Mouse (Mus musculus) MEL (cell line): ENCODE data around the gene Gm28305. TPM values are rescaled to one million over a fixed set of nuclear protein-coding genes. Genes with fewer than 3 reads are reported as not detected.
A peak's percentile ranks its signal among the peaks of the same experiment; 100 is the strongest.

Experiments used
- DNase-seq: peaks from one replicate; pipeline ENCODE4 v3.0.0; 2011; ENCODE audit warnings: low read depth, low spot score
- H3K27ac ChIP-seq: 2 replicates; pipeline ENCODE4 v1.5.1; 2012; ENCODE audit warnings: low read depth, mild to moderate bottlenecking, control low read depth, low read length, moderate library complexity; ENCODE audit not compliant: control insufficient read depth
- H3K27me3 ChIP-seq, 2 experiments: fragments of 150-350 bp in 1 of 2; sonication (generic) in 1 of 2; 2 replicates each; pipeline ENCODE4 v1.6.1; 2012; ENCODE audit warnings: low read length in 2 of 2, mild to moderate bottlenecking in 2 of 2, improper control_type of control experiment in 1 of 2, moderate library complexity in 1 of 2; ENCODE audit not compliant: insufficient read depth in 2 of 2, control insufficient read depth in 1 of 2
- H3K36me3 ChIP-seq, 2 experiments: 2 replicates each; pipeline ENCODE4 v1.6.1; 2012 to 2014; ENCODE audit warnings: low read length in 2 of 2, improper control_type of control experiment in 1 of 2, inconsistent platforms in 1 of 2, mild to moderate bottlenecking in 1 of 2; ENCODE audit not compliant: insufficient read depth in 2 of 2, control insufficient read depth in 1 of 2
- H3K4me1 ChIP-seq, 2 experiments: fragments of 150-350 bp in 1 of 2; sonication (generic) in 1 of 2; 2 replicates each; pipeline ENCODE4 v1.6.1; 2012; ENCODE audit warnings: low read length in 2 of 2, improper control_type of control experiment in 1 of 2, mild to moderate bottlenecking in 1 of 2; ENCODE audit not compliant: insufficient read depth in 2 of 2, control insufficient read depth in 1 of 2
- H3K4me3 ChIP-seq, 2 experiments: fragments of 150-350 bp in 1 of 2; sonication (generic) in 1 of 2; 2 replicates each; pipeline ENCODE4 v1.5.1; 2012; ENCODE audit warnings: low read depth in 2 of 2, low read length in 2 of 2, mild to moderate bottlenecking in 2 of 2, moderate library complexity in 2 of 2, control low read depth in 1 of 2, improper control_type of control experiment in 1 of 2; ENCODE audit not compliant: control insufficient read depth in 1 of 2, insufficient read depth in 1 of 2
- H3K79me2 ChIP-seq: 2 replicates; pipeline ENCODE4 v1.6.1; 2012; ENCODE audit warnings: mild to moderate bottlenecking, low read length, moderate library complexity; ENCODE audit not compliant: control insufficient read depth, poor library complexity, insufficient read depth
- H3K9ac ChIP-seq: 2 replicates; pipeline ENCODE4 v1.6.1; 2012; ENCODE audit warnings: low read depth, mild to moderate bottlenecking, control low read depth, low read length, moderate library complexity; ENCODE audit not compliant: control insufficient read depth, poor library complexity, severe bottlenecking
- H3K9me3 ChIP-seq: fragments of 150-350 bp; sonication (generic); replicated peaks from 2 replicates; pipeline ENCODE4 v1.6.1; 2012; ENCODE audit warnings: mild to moderate bottlenecking, low read length, improper control_type of control experiment, moderate library complexity; ENCODE audit not compliant: insufficient read depth
- CHD2 ChIP-seq: IDR thresholded peaks from 2 replicates; pipeline ENCODE4 v1.6.1; 2011; ENCODE audit warnings: low read length, improper control_type of control experiment
- E2F4 ChIP-seq: IDR thresholded peaks from 2 replicates; pipeline ENCODE4 v1.6.1; 2011; ENCODE audit warnings: low read depth, low read length, improper control_type of control experiment, borderline replicate concordance
- EP300 ChIP-seq, 2 experiments: IDR thresholded peaks; 2 replicates each; pipeline ENCODE4 v1.6.1; 2011; ENCODE audit warnings: improper control_type of control experiment in 2 of 2, low read length in 2 of 2, low read depth in 1 of 2, mild to moderate bottlenecking in 1 of 2
- ETS1 ChIP-seq: IDR thresholded peaks from 2 replicates; pipeline ENCODE4 v1.6.1; 2012; ENCODE audit warnings: low read depth, mild to moderate bottlenecking, inconsistent platforms, low read length, improper control_type of control experiment, moderate library complexity
- JUND ChIP-seq: IDR thresholded peaks from 2 replicates; pipeline ENCODE4 v1.6.1; 2011; ENCODE audit warnings: low read depth, mild to moderate bottlenecking, improper control_type of control experiment, low read length
- MXI1 ChIP-seq: IDR thresholded peaks from 2 replicates; pipeline ENCODE4 v1.6.1; 2011; ENCODE audit warnings: mild to moderate bottlenecking, low read depth, low read length, improper control_type of control experiment
- MYB ChIP-seq: IDR thresholded peaks from 2 replicates; pipeline ENCODE4 v1.6.1; 2011; ENCODE audit warnings: mild to moderate bottlenecking, low read depth, low read length, improper control_type of control experiment
- NELFE ChIP-seq: IDR thresholded peaks from 2 replicates; pipeline ENCODE4 v1.6.1; 2011; ENCODE audit warnings: low read depth, low read length, improper control_type of control experiment
- NRF1 ChIP-seq: IDR thresholded peaks from 2 replicates; pipeline ENCODE4 v1.6.1; 2014; ENCODE audit warnings: low read depth, mild to moderate bottlenecking, inconsistent platforms, low read length, improper control_type of control experiment, moderate library complexity; ENCODE audit not compliant: poor library complexity, insufficient read depth, severe bottlenecking
- POLR2A ChIP-seq, 2 experiments: IDR thresholded peaks; 2 replicates each; pipeline ENCODE4 v1.6.1; 2011 to 2012; ENCODE audit warnings: low read length in 2 of 2, mild to moderate bottlenecking in 2 of 2, control low read depth in 1 of 2, improper control_type of control experiment in 1 of 2, low read depth in 1 of 2, moderate library complexity in 1 of 2; ENCODE audit not compliant: control insufficient read depth in 1 of 2, insufficient read depth in 1 of 2, poor library complexity in 1 of 2
- RCOR1 ChIP-seq: IDR thresholded peaks from 2 replicates; pipeline ENCODE4 v1.6.1; 2012; ENCODE audit warnings: low read depth, mild to moderate bottlenecking, inconsistent platforms, low read length, improper control_type of control experiment
- TBP ChIP-seq: IDR thresholded peaks from 2 replicates; pipeline ENCODE4 v1.8.0; 2011; ENCODE audit warnings: low read depth, low read length, improper control_type of control experiment
- TCF12 ChIP-seq: IDR thresholded peaks from 2 replicates; pipeline ENCODE4 v1.6.1; 2014; ENCODE audit warnings: low read depth, mild to moderate bottlenecking, inconsistent platforms, low read length, improper control_type of control experiment, moderate library complexity
- polyA plus RNA-seq, 2 experiments: library from polyadenylated mRNA; stranded (reverse) in 1 of 2; unstranded in 1 of 2; fragments of >175 nt in 1 of 2; fragments of >200 nt in 1 of 2; gene quantifications; 2 replicates each; pipeline versions ENCODE4 v1.2.1 to v1.2.4; 2012; ENCODE audit warnings: low replicate concordance in 2 of 2, low read depth in 1 of 2; ENCODE audit not compliant: insufficient read length in 2 of 2, insufficient read depth in 1 of 2, missing spikeins in 1 of 2
- total RNA-seq: library from RNA; depleted of rRNA; stranded (reverse); fragments of 300-350 nt; gene quantifications from 2 replicates; pipeline ENCODE4 v1.2.3, GENCODE M21; 2012

Gm28305 gene
- total and polyA plus RNA-seq, 3 experiments = not detected

DNA sequence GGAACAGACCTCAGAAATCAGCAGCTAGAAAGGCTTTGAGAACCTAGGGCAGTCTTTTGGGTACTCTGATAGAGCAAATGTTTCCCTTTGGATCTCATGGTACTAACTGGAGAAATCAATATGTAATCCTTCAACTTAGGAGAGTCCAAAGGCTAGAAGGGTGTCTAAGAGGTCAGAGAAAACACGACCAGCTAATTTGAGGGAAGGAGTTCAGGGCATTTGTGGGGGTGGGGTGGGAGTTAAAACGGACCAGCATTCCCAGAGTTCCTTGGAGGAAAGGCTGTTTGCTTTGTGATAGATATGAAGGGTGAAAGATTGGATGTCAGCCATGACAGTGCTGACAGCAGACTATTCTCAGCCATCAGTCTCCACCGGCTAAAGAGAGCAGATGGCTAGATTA lies 39.9 kb upstream of the Gm28305 start:
- no peak for TF ChIP-seq EP300 (IDR thresholded peaks at IDR 0.05; ENCODE audit: low read depth in 1 of 2, low read length in 2 of 2)
- no peak for TF ChIP-seq NRF1
- TF ChIP-seq RCOR1 = no peak
- no peak for TF ChIP-seq ETS1
- H3K4me1 ChIP-seq = peaks cover 0 to 8% of the 10 kb centered on the region in 2 experiments; a peak in 2 of 4 replicates
- no peak overlapping the region for H3K4me3 ChIP-seq
- no peak overlapping the region for H3K27ac ChIP-seq
- peaks cover 0 to 2% of the 10 kb centered on the region in 2 experiments; a peak in 1 of 4 replicates for H3K36me3 ChIP-seq
- H3K79me2 ChIP-seq = no peaks in the 10 kb centered on the region
- H3K9me3 ChIP-seq = no peaks in the 10 kb centered on the region
- H3K9ac ChIP-seq = no peak overlapping the region
- no peak for DNase-seq
- no peaks in the 10 kb centered on the region for H3K27me3 ChIP-seq

- no peaks in the 10 kb centered on the region for H3K27me3 ChIP-seq
- peak within 1 kb of the TSS; percentile 59 for H3K9ac ChIP-seq
- TF ChIP-seq JUND (no peak), NRF1 (peak; percentile 20; the same call in 1 of the 2 replicates), POLR2A (IDR thresholded peaks at IDR 0.05; ENCODE audit: control insufficient read depth in 1 of 2, insufficient read depth in 1 of 2, low read depth in 1 of 2, low read length in 2 of 2, poor library complexity in 1 of 2) (peak in 1 of 2 experiments; percentile 35; a peak in 1 of 4 replicates), NELFE (peak; percentile 51), MYB (no peak), TCF12 (peak; percentile 13; the same call in 1 of the 2 replicates), TBP (0 out of 2 replicates have a peak, but pooled peaks have one; percentile 19), E2F4 (no peak), MXI1 (0 out of 2 replicates have a peak, but pooled peaks have one; percentile 10), CHD2 (no peak)
- TF ChIP-seq, all 39 proteins: peak for 6
- peaks cover 0 to 2% of the 10 kb centered on the region in 2 experiments; a peak in 1 of 4 replicates for H3K36me3 ChIP-seq
- H3K4me3 ChIP-seq = peak within 1 kb of the TSS; percentile 65 to 96
- H3K4me1 ChIP-seq = peaks cover 0 to 8% of the 10 kb centered on the region in 2 experiments; a peak in 2 of 4 replicates
- no peaks in the 10 kb centered on the region for H3K9me3 ChIP-seq
- H3K27ac ChIP-seq = no peak within 1 kb of the TSS
- DNase-seq = peak; percentile 100
- H3K79me2 ChIP-seq = no peaks in the 10 kb centered on the region
Measured at GRCm38 (mm10) chr9:104001921-104002859, 38.3 kb upstream of the Gm28305 start, which contains the start of gene Nphp3. Nphp3 (plus strand) TSS chr9:104002544.
